Mouse (Mus musculus): Measurements from ENCODE around the gene Smim6.

Smim6 gene

GRCm38 (mm10) chr11:115945247-115945646 is 33.4 kb downstream of the Smim6 start:
- no peak for DNase-seq

DNA sequence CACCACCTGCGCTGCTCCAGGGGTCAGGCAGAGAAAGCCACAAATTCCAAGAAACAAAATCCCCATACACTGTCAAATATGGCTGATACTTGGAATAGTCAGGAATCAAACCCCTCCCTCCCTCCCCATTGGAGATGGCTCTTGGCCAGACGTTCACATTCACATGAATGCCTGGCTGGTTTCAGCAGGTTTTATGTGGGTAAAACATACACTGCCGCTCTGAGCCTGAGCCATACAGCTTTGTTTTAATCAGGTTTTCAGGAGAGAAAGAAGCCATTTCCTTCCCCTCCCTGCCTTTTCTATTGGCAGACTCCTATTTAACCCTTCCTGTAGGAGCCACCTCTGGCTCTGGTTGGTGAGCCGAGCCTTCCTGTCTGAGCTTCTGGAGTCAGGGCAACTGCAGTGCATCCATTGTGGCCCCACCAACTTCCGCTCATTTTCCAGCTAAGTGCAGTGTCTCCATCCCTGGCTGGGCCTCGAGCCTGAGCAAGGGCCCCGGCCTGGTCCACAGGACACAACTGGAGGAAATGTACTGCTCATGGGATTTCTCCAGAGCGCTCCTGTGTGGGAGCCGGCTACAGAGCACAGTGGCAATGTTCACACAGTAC is 34.5 kb downstream of the Smim6 start:
- no peak for DNase-seq

- DNase-seq = no peak
Measured at GRCm38 (mm10) chr11:115948316-115948715, 36.5 kb downstream of the Smim6 start.

DNA sequence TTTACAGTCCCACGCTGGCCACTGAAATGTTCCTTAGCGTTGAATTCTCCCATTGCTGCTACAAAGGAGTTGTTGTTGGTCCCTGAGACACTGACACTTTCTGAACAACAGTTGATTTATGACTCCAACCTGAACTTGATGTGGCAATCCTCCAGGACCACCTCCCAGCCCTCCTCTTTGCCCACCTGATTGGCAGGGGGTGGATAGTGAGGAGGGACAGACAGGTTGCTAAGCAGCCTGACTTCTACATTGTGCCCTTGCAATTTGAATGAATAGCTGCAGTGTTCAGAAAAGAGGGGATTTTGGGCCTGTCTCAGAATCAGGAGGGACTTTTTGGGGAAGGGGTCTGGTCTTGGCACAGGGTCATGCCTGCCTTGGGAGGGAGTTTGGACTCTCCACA is 38.9 kb downstream of the Smim6 start:
- no peak for DNase-seq

DNA sequence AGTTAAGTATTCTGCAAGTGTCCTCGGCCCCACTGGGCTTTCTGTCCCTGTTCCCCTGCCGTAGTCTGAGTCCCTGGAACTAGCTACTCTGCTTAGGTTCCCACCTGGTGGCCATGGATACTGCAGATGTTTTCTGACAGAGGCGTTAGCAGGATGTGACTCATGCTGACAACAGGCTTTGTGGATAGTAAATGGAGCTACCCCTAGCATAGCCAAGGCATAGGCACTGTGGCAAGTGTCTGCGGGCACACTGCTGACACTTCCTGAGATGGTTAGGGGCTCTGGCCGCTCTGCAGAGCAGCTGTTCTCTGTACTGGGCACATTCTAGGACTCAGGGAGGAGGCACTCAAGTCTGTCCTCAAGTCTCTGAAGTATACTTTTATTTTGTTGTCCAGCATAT is 42.9 kb downstream of the Smim6 start:
- DNase-seq = no peak

GRCm38 (mm10) chr11:115955195-115955858 is 43.5 kb downstream of the Smim6 start:
- peak; percentile 40 for DNase-seq

DNA sequence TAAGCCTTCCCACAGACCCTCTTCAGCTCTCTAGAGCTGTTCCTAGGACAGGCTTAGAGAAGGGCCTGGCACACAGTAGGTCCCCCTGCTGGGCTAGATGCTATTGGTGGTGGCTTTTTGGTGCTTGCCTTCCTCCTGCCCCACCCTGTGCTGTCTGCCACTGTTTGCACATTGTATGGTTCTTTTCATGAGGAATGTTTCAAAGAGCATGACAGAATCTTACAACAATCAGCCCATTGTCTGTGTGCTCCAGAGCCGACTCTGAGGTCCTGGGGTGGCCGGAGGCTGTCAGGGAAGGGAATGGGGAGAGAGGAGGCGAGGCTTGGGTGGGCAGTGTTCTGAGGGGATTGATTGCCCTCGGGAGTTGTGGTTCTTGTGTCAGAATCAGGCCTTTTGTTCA is 44.6 kb downstream of the Smim6 start:
- DNase-seq = peak; percentile 58

DNA sequence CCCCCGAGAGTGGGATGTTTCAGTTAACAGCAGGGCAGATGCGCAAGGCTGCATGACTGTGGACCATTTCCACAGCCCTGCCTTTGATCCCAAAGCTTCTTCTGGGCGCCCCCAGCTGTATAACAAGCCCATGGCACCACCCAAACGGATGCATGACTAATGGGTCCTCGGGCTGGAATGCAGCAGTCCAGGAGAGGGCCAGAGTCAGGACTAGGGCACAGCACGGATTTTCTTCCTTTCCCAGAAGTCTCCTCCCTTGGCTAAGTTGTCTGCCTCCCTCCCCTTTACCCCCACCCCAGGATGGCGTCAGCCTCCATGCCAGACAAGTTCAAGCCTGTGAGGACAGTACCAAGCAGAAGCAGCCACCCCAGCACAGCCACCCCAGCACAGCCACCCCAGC is 46.2 kb downstream of the Smim6 start:
- no peak for DNase-seq

GRCm38 (mm10) chr11:115959018-115959417 is 47.2 kb downstream of the Smim6 start:
- DNase-seq = no peak

- no peak for DNase-seq
Measured at GRCm38 (mm10) chr11:115962651-115963412, 51.0 kb downstream of the Smim6 start.
